Mouse (Mus musculus): Measurements from ENCODE around the gene Efna2. TPM values are rescaled to one million over a fixed set of nuclear protein-coding genes. Genes with fewer than 3 reads are reported as not detected.

Efna2 gene
- polyA plus RNA-seq, 1 experiment = 0.51 TPM

DNA sequence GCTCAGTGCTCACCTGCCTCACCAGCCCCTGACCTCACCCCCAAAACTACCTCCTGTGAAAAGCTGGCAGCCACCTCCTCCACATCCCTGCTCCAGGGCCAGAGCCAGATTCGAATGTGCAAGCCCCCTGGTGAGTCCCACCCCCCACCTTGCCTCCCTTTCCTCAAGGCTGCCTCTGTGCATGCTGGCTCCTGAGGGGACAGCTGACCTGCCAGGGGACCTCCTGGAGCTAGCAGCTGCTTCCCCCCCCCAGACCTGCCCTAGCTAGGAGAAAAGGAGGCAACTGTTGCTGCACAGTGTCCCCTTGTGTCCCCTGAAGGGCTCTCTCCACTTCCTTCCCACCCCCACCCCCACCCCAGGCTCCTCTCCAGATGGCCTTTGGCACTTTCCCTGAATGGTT lies 24.0 kb upstream of the Efna2 start:
- Histone ChIP-seq H3K27ac (ENCODE audit: insufficient read depth, low read depth, low read length) (no peak overlapping the region), H3K4me3 (ENCODE audit: insufficient read depth, low read length) (no peak overlapping the region), H3K4me1 (ENCODE audit: control insufficient read depth, insufficient read depth, low read length) (peaks cover 44% of the 10 kb centered on the region)

DNA sequence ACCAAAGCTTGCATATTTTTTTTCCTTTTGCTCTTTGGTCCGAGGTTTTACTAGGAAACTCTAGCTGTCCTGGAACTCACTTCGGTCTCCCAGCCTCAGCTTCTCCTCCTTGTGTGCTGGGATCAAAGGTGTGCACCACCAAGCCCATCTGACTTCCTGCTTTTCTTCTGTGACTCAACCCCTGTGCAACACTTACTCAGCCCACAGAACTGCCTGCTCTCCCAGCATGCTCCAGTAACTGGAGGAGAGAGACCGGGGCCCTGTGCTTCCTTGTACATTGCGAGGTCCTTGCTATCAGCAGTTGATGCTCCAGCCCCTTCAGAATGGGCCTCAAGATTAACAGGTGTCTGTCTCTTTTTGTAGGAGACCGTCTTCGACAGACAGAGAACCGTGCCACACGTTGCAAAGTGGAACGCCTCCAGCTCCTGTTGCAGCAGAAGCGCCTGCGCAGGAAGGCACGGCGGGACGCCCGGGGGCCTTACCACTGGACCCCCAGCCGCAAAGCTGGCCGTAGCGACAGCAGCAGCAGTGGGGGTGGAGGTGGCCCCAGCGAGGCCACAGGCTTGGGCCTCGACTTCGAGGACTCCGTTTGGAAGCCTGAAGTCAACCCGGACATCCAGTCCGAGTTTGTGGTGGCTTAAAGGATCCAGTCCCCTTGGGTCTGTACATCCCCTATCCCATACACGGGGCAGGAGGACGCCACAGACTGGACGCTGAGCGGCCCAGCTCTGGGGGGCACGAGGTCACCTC lies 23.1 kb upstream of the Efna2 start:
- peaks cover 50% of the 10 kb centered on the region for H3K4me1 ChIP-seq (ENCODE audit: control insufficient read depth, insufficient read depth, low read length)
- H3K27ac ChIP-seq (ENCODE audit: insufficient read depth, low read depth, low read length) = no peak overlapping the region
- H3K4me3 ChIP-seq (ENCODE audit: insufficient read depth, low read length) = no peak overlapping the region
- no peak for TF ChIP-seq POLR2A (IDR thresholded peaks at IDR 0.05; ENCODE audit: borderline replicate concordance, low read depth, low read length)
- no peak for TF ChIP-seq CTCF (IDR thresholded peaks at IDR 0.05; ENCODE audit: low read depth, low read length)

More for the DNA sequence above, 24.0 kb upstream of the Efna2 start:
- TF ChIP-seq POLR2A (IDR thresholded peaks at IDR 0.05; ENCODE audit: borderline replicate concordance, low read depth, low read length) (no peak), CTCF (IDR thresholded peaks at IDR 0.05; ENCODE audit: low read depth, low read length) (no peak)

DNA sequence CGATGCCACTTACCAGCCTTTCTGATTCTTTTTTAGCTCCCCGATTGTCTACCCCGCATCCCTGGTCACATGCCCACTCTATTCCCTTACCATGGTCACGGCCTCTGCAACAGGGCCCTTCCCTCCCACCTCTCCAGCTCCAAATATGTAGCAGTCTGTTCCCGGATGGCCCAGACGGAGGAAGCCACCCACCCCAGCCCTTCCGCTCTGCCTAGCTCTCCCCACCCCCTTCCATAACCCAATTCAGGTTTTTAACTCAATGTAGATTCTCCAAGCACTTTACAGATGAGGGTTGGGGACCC lies 22.6 kb upstream of the Efna2 start:
- peaks cover 53% of the 10 kb centered on the region for H3K4me1 ChIP-seq (ENCODE audit: control insufficient read depth, insufficient read depth, low read length)
- H3K27ac ChIP-seq (ENCODE audit: insufficient read depth, low read depth, low read length) = no peak overlapping the region
- H3K4me3 ChIP-seq (ENCODE audit: insufficient read depth, low read length) = no peak overlapping the region
- no peak for TF ChIP-seq CTCF (IDR thresholded peaks at IDR 0.05; ENCODE audit: low read depth, low read length)
- TF ChIP-seq POLR2A (IDR thresholded peaks at IDR 0.05; ENCODE audit: borderline replicate concordance, low read depth, low read length) = no peak

DNA sequence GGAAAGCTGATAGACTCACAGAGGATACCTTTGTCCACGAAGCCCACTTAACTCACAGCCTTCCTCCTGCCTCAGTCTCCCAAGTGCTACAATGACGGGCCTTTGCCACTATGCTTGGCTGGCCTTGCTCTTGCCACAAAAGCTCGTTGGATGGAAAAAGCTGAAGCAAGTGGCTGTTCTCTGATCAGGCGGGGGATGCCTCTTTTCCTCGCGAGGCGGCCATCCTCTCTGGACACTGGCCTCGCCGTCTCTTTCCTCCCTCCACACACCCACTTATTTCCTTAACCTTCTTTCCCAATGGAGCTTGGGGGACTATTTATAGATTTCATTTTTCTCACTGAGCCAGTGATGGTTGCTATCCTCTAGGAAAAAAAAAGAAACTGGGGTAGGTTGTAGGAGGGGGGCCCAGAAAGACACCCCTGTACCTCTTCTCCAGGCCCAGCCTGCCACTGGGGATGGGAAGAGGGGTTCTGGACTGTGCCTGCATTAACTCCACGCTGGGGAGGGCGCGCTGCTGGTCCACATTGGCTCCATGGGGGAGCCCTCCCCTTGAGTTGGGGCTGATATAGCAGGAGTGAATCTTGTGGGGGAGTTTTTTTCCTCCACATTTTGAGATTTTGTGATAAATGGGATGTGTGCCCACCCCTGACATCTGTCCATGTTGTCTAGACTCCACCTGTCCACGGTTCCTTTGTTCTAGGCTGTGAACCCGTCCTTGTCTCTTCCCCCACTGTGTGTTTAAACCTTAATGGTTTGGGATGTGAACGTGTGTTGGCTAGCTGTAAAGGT lies 21.9 kb upstream of the Efna2 start:
- Histone ChIP-seq H3K27ac (ENCODE audit: insufficient read depth, low read depth, low read length) (peak overlapping the region; percentile 5; the same call in 1 of the 2 replicates), H3K4me3 (ENCODE audit: insufficient read depth, low read length) (no peak overlapping the region), H3K4me1 (ENCODE audit: control insufficient read depth, insufficient read depth, low read length) (peaks cover 59% of the 10 kb centered on the region)
- TF ChIP-seq CTCF (IDR thresholded peaks at IDR 0.05; ENCODE audit: low read depth, low read length) = no peak
- TF ChIP-seq POLR2A (IDR thresholded peaks at IDR 0.05; ENCODE audit: borderline replicate concordance, low read depth, low read length) = no peak

DNA sequence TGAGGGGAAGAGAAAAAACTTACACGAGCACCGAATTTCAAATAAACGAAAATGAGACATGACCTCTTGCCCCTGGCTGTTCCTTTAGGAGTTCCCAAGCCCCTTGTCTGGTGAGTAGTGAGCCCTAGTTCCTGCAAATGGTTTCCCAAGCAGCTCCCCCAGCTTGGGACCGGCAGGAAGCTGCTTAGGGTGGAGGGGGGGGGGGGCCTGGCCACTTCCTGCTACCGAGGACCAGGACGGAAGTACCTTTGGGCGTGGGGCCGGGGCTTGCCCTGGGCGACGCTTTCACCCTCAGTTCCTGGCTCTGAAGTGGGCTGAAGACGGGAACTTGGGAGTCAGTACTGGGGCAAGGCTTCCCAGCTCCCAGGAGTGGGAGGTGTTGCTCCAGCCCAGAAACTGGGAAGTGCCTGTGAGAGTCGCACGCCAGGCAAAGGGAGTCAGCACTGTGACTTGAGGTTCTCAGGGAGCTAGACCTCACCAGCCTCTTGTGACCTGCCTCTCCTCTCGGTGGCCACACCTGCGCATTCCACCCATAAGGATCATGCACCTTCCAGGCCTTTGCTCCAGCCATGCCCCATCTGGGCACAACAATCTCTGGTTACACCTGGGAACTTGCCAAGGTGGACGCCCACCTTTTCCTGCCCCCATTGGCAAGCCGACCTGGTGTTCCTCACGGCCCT lies 20.8 kb upstream of the Efna2 start:
- no peak for TF ChIP-seq POLR2A (IDR thresholded peaks at IDR 0.05; ENCODE audit: borderline replicate concordance, low read depth, low read length)
- no peak for TF ChIP-seq CTCF (IDR thresholded peaks at IDR 0.05; ENCODE audit: low read depth, low read length)
- Histone ChIP-seq H3K4me1 (ENCODE audit: control insufficient read depth, insufficient read depth, low read length) (peaks cover 62% of the 10 kb centered on the region), H3K27ac (ENCODE audit: insufficient read depth, low read depth, low read length) (peak overlapping the region; percentile 84), H3K4me3 (ENCODE audit: insufficient read depth, low read length) (peak overlapping the region; percentile 56)

DNA sequence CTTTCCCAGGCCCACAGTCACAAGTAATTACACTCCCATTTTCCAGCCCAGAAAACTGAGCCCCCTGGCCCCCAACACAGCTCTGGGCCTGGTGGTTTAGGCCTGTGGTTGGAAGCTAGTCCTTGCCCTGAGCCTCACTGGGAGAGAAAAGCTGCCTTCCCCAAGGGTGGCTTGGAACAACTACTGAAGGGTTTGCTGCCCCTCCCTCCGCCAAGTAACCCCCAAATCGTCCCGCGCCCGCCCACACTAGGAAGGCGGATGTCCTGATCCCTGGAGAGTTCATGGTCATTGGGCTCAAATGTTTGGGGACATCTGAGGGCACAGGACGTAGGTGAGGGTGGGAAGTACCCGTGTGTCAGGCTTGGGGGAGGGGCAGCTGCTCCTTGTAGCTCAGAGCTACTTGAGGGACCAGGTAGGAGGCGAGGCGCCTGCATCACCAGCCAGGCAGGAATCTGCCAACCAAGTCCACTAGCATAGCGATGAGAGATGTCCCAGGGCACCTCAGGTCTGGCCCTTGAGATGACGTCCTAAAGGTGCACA lies 20.2 kb upstream of the Efna2 start:
- H3K4me1 ChIP-seq (ENCODE audit: control insufficient read depth, insufficient read depth, low read length) = peaks cover 68% of the 10 kb centered on the region
- peak overlapping the region; percentile 84 for H3K27ac ChIP-seq (ENCODE audit: insufficient read depth, low read depth, low read length)
- peak overlapping the region; percentile 56 for H3K4me3 ChIP-seq (ENCODE audit: insufficient read depth, low read length)
- TF ChIP-seq POLR2A (IDR thresholded peaks at IDR 0.05; ENCODE audit: borderline replicate concordance, low read depth, low read length) (no peak), CTCF (IDR thresholded peaks at IDR 0.05; ENCODE audit: low read depth, low read length) (no peak)

DNA sequence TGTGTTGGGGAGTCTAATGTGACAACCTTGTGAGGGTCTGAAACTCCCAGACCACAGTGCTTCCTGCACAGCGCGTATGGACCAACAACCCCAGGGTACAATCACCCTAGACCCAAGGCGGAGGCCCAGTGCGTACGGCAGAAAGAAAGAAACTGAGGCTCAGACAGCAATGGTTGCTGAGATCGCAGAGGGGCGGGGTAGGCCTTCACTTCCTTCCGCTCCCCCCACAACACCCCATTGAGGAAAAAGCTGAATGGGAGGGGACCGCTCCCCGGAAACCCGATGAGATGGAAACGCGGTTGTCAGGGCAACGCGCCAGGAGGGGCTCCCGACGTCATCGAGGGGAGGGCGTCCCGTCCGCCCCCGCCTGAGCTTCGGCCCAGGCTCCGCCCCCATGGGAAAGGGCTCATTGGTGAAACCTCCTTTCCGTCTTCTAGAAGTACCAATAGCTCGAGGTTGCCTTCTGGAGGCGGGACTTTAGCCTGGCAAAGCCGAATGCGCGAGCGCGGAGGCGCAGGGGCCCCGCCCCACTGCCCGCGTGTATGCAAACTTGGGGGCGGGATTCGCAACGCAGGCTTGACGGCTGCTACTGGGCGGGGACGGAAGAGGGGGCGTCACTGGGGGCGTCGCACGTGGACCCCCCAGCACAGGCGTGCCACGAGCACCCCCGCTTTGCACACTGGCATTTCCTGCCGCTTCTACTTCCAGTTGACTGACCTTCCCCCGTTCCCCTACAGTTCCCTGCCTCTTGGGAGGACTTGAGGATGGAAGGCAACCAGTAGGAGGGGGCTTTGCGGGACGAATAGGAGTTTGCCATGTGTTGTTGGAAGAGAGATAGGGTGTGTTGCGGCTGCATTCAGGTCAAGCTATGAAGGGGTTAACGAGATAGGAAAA lies 19.5 kb upstream of the Efna2 start:
- Histone ChIP-seq H3K27ac (ENCODE audit: insufficient read depth, low read depth, low read length) (peak overlapping the region; percentile 84), H3K4me3 (ENCODE audit: insufficient read depth, low read length) (peak overlapping the region; percentile 58), H3K4me1 (ENCODE audit: control insufficient read depth, insufficient read depth, low read length) (peaks cover 69% of the 10 kb centered on the region)
- no peak for TF ChIP-seq POLR2A (IDR thresholded peaks at IDR 0.05; ENCODE audit: borderline replicate concordance, low read depth, low read length)

DNA sequence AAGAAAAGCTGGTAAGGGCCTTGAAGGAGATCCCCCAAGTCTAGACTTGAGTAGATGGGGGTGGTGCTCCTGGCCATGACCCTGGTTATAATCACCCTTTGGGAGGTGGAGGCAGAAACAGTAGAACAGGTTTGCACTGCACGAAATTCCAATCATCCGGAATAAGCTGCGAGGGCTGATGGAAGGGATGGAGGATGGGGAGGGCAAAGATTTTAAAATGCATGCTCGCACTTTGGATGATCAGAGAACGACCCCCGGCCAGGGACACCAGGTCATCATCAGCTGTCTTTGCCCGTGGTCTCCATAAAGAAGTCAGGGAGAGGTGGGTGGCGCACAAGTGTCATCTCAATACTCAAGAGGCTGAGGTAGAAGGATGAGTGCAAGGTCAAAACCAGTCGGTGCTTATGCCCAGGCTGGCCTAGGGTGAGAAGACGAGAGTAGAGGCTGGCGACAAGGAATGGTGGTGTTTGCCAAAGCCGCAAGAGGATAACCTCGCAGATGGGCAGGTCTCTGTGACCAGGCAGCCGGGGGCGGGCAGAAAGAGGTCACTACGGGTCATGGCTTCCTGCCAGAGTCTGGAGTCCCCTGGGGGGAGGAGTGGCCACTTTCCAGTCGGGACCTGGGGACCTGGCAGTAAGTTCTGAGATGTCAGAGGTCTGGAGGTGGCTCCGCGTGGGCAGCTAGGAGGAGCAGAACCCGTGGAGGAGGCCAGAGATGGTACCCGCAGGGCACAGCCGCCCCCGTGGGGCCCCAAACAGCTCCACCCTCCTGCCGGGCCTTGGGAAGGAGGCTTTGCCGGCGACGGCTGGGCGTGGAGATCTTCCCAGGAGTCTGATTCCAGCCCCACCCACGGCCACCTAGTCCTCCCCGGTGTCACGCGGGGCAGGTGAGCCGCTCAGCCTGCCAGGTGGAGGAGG lies 18.6 kb upstream of the Efna2 start:
- peaks cover 63% of the 10 kb centered on the region for H3K4me1 ChIP-seq (ENCODE audit: control insufficient read depth, insufficient read depth, low read length)
- H3K4me3 ChIP-seq (ENCODE audit: insufficient read depth, low read length) = peak overlapping the region; percentile 58
- TF ChIP-seq POLR2A (IDR thresholded peaks at IDR 0.05; ENCODE audit: borderline replicate concordance, low read depth, low read length) (peak; percentile 35; the same call in 1 of the 2 replicates), CTCF (IDR thresholded peaks at IDR 0.05; ENCODE audit: low read depth, low read length) (no peak)
- peak overlapping the region; percentile 74 for H3K27ac ChIP-seq (ENCODE audit: insufficient read depth, low read depth, low read length)
